Mouse (Mus musculus) NIH3T3 (cell line): ENCODE results near the gene Aox3.
A peak's percentile ranks its signal among the peaks of the same experiment; 100 is the strongest.

ENCODE experiments used
- DNase-seq: peaks from one replicate; pipeline ENCODE4 v3.0.0-alpha.2; 2012; ENCODE audit warnings: low read depth

Aox3 gene

DNA sequence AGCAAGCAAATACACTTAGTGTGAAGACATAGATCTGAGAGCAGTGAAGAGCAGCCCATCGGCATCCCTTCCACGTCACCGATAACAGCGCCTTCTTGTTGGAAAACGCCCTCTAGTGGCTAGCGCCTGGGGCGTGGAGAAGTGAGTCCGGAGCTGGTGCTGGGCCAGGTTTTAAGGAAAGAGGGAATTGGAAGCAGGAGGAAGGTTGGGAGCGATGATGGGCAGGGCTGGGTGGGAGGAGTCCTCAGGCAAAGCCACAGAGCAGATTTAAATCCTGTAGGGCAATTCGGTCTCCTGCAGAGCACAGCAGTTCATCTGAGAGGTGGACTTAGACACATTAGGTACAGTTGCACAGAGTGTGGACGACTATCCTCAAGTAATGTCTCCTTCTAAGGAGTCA is at the start of gene Aox3:
TSS of gene Aox3 (plus strand) at position 251 of the 400 bp plus-strand sequence.
- peak; percentile 96 for DNase-seq

DNA sequence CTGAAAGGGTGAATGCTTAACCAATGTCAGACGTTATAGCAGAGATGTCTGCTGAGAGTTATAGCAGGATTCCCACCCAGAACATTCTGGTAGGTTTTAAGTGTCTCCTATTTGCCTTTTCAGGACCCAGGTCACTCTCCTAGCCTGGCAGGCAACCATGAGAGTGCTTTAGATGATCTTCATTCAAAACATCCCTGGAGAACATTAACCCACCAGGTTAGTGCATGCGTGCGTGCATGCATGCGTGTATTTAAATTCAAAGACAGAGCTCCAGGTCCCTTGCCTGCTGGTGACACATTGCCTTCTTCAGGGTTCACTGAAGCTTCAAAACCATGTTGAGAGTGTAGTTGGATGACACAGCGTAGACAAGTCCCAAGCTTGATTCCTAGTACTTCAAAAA is 47.8 kb upstream of the Aox3 start:
- no peak for DNase-seq

DNA sequence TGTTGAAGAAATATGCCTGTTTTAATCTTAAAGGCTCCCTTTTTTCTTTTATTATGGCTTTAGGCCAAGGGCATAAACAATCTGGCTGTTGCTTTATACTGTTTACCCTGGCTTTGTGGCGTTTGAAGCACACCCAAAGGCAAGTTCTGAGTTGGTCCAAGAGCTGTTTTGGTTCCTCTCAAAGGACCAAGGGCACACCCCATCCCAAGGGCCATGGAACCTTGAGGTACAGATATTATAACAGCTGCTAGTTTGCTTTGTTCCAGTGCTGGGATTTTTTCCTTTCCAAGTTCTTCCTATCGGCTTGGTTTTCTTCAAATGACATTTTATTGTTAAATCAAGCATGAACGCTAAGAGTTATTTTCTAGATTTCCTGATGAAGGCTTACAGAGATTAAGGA is 47.3 kb upstream of the Aox3 start:
- DNase-seq: no peak

DNA sequence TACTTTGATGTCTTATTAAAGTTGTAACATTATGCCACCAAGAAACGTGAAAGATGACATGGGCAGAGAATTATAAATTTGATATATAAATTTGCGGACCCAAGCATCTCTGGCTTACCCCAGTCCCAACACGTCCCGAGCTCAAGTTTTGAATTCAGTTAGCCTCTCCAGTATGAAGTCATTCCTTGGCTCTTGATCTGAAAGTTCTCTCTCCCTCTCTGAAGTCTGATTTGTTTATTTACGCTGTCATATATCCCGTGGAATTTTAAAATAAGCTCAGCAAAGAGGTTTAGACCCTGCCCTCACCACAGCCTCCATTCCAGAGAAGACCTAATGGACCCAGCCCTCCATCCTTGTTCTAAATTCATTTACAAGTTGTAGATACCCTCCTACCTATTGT is 43.7 kb upstream of the Aox3 start:
- DNase-seq: no peak

DNA sequence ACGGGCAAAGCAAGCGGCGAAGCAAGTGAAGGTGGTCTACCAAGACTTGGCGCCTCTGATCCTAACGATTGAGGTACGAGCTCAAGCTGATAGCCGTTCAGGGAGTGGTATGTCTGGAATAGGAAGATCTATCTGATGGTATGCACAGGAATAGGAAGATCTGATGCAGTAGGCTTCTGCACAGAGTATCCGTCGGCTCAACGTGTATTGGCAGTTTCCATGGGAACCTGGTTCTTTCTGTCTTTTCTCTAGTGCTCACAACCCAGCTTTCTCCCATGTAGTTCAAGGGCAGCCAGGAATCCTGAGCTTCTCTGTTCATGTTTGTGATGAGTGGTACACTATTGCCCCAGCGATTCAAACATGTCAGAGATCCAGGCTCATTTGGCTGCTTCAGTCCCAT is 42.8 kb upstream of the Aox3 start:
- DNase-seq: no peak

DNA sequence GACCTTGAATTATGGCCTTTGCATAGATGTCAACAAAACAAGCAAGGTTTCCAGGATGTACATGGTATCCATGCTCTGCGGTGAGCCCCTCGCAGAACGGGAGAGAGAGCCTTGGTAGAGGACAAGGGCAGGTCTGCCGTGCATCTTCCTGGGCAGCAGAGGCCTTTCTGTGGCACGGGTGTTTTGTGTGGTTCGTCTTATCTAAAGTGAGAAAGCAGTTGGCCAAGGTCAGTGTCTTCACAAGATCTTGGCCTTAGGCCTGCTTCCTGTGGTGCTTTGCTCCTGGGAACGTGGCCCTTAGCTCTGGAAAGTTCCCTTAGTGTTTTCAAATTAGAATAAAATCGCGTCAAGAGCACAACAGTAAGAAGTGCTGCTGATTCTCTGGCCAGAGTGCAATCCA is 41.9 kb upstream of the Aox3 start:
- DNase-seq: no peak

DNA sequence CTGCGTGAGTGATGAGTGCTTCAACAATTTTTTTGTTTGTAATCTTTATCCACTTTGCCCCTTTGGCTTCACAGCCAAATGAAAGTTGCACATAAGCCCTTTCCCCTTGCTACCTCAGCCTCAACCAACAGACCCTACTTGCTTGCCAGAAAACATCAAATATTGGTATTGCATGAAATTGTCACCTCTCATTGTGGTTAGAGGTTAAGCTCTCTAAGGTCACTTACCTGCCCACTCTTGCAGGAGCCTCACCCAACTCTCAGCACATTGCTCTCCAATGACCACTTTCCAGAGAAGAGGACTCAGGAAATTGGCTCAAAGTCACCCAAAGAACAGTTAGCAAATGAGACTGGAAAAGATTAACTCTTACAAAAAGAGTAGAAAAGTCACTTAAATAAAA is 41.4 kb upstream of the Aox3 start:
- no peak for DNase-seq

DNA sequence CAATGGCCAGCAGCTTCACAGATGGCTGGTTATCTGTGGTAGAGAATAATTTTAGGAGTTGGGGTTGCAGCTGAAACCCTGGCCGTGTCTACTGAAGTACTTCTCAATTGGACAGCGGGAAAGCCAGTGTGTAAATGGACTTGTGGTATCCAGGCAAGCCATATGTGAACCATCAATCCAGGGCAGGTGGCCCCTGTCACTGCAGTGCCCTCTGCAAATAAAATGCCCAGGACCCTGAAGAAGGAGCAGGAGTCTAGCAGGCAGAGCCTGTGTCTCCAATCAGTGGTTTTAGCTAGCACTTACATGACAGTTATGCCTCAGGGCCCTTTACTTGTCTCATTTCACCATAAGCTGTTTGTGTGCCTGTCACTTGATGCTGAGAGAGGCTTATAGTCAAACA is 40.5 kb upstream of the Aox3 start:
- no peak for DNase-seq

DNA sequence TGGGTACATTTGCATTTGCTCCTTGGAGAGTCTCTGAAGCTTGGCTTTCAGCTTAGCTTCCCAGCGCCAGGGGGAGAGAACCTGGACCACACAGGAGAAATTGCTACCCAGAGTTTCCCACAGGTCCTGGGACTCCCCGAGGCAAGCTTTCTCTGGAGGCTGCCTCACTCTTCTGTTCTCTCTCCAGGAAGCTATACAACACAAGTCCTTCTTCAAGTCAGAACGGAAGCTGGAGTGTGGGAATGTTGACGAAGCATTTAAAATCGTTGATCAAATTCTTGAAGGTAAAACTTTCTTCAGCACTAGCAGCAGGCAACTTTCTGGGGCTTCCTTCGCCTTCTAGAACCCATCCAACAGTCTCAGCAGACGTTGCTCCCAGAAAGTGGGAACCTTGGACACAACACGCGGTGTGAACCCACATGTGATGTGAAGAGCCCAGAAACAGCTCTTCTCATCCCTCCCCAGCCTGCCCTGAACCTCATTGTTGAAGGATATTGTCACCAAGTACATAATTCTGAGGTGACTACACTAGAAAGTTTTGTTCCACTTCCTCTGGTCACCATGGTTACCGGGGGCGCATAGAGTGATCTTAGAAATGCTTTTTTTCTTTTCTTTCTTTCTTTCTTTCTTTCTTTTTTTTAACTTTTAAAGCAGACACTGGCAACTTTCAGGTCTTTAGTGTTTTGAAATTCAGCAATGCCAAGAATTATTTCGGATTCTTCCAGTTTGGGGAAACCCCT is 39.8 kb upstream of the Aox3 start:
- DNase-seq: no peak

DNA sequence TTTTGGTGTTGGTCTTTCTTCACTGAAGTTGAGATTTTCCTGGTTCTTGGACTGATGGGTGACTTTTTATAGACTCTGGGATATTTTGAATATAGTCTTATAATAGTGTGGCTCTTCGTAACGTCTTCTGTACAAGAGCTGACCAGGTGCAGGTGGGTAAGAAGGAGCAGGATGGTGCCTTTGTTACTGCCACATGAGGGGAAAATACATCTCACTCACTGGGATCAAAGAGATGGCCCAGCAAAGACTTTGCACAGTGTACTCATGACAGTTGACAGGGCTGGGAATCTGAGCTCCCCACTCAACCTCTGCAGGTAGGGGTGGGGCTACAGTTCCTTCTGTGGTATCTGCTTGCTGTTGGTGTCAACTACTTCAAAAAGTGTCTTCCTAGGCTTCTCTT is 38.7 kb upstream of the Aox3 start:
- no peak for DNase-seq

DNA sequence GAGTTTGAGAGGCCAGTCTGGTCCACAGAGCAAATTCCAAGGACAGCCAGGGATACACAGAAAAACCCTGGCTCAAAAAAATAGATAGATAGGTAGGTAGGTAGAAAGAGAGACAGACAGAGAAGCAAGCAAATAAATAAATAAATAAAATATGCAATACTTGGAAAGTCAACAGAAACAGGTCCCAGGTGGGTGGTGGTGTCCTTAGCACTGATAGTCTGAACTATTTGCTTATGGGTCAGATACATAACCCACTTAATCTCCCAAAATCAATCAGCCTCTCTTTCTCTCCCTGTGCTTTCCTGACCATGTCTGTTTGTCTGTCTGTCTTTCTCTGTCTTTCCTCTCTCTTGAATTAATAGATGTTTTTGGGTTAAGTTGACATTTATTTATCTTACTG is 35.0 kb upstream of the Aox3 start:
- no peak for DNase-seq

DNA sequence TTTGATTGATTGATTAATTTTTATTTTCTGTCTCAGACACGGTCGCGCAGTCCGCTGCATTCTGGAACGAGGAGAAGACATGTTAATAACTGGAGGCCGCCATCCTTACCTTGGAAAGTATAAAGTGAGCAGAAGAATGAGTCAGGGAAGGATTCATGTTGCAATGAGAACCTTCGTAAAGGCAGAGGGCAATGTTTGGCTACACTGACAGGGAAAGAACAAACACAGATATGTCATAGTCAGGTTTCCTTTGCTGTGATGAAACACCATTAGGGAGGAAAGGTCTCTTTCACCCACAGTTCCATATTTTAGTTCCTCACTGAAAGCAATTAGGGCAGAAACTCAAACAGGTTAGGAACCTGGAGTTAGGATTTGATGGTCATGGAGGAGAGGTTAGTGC is 34.5 kb upstream of the Aox3 start:
- DNase-seq: no peak

DNA sequence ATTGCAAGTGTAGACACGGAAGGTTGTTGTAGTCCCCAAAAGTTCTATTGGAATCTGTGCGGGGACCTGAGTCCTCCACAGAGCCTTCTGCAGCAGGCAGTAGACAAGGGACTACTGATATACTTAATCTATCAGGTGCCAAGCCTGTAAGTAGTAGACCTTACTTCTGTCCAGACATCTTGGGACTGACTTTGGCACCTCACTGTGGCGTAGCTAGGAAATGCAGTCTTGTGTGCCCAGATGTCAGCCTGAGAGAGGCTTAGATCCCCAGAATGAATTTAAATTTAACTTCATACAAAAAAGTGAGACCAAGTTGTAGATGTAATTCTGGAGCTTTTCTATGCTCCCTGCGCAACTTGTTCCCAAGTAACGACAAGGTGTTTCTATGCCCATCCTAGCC is 33.2 kb upstream of the Aox3 start:
- peak; percentile 39 for DNase-seq

DNA sequence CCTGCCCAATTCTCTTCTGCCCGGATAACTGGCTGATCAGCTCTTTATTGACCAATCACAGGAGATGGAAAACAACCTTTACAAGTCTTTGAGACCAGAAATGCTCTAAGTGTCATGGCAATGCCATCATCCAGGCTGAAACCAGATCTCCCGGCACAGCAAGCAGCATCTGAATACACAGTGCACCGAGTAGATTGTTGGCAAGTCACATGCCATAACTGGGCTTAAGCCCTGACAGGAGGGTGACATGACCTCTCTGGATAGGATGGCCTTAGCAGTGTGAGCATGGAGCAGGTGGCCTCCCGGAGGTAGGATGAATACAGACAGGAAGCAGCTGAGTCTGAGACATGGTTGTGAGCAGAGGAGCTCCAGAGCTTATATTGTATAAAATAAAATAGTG is 32.5 kb upstream of the Aox3 start:
- DNase-seq: no peak

DNA sequence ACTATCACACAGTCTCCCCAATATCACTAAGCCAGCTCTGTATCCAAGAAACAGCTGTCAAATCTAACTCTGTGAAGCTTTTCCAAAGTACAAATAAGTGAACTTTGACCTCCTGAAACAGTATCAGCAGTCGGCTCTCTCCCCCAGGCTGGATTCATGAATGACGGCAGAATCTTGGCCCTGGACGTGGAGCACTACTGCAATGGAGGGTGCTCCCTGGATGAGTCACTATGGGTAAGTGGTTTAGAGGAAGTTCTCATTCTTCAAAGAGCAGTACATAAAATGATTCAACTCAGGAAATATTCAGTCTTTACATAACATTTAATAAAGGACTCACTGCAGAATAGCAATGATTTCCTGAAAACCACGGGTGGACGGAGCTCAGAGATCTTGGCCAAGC is 31.6 kb upstream of the Aox3 start:
- peak; percentile 57 for DNase-seq

DNA sequence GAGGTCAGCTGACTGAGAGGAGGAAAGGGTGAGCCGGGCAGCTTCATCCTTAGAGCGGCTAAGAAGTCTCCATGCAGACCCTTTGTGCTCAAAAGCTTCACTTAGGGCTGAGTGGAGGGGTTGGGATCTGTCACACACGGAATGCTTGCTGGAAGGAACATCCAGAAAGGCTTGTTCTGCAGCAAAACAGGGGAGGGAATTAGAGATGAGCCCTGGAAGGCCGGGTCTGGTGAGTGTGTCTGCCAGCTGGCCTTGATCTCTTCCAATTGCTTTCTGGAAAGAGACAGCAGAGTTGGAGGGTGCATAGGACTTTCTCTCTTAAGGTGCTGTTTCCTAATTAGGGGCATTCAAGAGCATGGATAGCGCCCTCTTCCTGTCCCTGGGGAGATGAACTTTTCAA is 23.6 kb upstream of the Aox3 start:
- no peak for DNase-seq

DNA sequence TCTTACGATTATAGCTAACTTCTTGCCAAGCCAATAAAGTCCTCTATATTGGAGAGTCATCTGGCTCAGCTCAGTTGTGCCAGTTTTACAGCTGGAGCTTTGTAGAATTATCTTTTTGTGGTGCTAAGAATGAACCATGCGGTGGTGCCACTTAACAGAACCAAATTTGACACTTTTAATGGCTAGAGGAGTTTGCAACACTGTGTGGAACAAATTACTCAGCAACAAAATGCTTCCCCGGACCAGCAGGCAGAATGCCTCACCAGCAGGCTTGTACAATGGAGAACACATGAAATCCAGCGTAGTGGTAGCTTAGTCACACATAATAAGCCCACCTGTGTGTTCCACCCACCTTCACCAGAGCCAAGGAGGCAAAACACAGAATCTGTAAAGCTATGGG is 22.7 kb upstream of the Aox3 start:
- no peak for DNase-seq

DNA sequence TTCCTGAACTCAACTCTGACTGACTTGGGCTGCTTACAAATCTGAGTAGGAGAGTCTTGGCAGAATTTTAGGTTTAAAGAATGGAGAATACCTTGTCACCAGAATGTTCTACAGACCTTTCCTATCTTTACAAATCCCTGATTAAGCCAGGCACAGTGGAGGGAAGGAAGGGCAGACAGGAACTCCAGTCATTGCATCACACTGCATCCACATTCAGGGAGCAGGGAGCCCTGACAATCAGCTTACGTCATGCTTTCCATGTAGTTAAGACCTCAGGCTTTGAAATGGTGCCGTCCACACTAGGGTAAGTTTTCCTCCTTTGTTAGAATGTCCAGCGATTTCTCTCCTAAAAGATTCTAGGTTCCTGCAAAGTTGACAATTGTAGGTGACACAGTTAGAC is 21.7 kb upstream of the Aox3 start:
- no peak for DNase-seq

DNA sequence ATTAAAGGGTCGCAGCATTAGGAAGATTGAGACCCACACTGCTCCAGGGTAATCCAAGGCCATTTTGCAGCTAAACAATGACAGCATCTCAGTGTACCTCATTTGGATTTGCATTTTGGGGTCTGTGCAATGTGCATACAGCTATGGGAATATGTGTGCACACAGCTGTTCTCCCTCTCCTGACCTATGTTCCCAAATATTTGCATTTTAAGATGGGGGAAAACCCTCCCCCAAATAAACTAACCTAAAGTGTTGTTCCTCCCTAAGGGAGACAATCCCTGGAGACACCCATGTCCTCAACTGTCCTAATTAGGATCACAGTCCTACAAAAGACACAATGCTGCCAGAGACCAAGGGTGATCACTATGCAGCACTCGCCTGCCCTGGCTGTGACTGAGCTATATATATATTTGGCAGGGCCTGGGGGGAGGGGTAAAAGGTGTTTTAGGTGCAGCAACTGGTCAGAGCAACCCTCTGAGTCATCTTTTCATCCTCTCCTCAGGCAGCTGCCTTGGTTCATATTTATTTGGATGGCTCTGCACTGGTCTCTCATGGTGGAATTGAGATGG is 20.9 kb upstream of the Aox3 start:
- no peak for DNase-seq

DNA sequence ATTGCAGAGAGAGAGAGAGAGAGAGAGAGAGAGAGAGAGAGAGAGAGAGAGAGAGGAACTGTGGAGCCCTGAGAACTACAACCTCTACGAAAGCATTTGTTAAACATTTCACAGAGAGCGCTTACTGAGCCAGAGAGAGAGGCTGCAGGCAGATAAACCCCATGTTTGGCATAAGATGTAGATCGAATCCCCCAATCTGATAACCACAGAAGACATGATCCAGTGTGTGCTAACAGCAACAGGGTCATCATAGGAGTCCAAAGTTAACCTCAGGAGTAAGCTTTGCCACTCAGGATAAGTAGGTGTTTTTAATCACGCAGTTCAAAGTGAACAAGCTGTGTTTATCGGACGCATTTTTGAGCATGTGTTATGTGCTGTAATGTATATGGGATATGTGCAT is 15.6 kb upstream of the Aox3 start:
- no peak for DNase-seq

DNA sequence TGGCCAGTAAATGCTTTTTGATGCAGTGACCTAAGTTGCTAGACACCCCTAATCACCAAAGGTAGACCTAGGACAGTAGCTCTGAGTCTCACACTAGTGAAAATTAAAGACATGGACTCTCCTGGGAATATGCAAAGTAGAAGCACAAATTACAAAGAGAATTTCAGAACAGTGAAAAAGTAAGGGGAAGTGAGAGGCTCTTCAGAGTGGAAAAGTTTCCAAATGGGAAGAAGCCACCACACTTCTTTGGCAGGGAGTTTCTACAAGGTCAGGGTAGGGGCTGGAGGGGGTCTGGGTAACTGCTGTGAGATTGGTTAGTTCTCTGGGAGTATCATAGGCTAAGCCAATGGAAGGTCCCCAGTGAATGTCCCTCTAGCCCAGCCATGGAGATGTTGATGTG is 13.8 kb upstream of the Aox3 start:
- DNase-seq: no peak

DNA sequence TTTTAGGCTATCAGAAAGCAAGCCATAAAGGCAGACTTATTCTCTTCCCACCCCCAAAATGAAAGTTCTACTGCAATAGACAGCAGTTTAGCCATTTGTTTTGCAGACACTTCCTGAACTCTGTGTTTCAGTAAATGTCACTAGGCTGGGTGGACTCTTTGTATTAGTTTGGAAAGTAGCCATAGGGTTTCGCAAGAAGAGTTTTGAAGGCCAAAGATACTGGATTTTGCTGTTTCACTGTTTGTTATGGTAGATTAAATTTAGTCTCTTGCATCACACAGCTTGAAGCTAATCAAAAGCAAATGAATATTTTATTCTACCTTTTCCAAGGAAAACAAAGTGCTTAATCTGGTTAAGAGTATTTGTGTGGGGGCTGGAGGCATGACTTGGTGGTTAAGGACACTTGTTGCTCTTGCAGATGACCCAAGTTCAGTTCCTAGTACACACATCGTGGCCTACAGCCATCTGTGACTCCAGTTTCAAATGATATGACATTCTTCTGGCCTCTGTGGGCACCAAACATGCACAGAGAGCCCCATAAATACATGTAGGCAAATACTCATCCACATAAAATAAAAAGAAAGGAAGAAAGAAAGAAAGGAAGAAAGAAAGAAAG is 11.3 kb upstream of the Aox3 start:
- peak; percentile 92 for DNase-seq

DNA sequence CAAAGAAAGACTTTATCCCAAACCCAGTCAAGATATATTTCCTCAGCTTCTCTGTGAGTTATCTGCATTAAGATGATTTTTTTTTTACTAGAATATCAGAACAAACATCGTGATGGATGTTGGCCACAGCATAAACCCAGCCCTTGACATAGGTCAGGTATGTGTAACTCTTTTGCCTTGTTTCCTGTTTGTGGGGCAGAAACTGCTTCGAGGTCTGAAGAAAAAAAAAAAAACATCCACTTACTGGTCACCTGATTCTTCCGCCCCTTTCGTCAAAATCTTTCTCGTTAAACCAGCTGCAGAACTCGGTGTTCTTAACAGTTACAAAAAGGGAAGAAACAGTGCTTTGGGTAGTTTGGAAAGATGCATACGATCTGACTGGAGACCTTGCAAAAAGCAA is 10.4 kb upstream of the Aox3 start:
- no peak for DNase-seq

DNA sequence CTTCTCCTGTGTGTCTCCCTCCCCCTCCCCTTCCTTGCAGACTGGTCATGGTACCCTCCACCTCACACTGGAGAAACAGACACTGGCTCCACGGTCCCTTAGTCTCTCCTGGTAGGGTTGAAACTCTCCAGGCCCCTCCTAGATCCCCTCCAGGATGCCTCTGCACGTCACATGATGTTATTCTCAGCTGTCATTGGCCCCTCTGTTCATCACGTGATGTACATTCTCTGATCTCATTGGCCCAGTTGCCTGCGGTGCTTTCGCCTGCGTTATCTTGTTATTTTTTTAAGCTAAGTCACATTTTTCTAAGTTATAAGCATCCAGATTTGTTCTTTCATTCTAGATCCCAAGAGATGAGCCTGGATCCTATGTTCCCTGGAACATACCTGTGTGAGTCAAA is 7.2 kb upstream of the Aox3 start:
- DNase-seq: no peak
